Mouse (Mus musculus): ENCODE data around the gene Olfr1293-ps. TPM values are rescaled to one million over a fixed set of nuclear protein-coding genes. Genes with fewer than 3 reads are reported as not detected.

Gene Olfr1293-ps
- total RNA-seq (2014; rRNA removed) (not detected in 2 replicates), polyA plus RNA-seq (2015; fragmentation: Nextera tagmentation; extraction: Ambion mirVana) (not detected in 2 replicates)

DNA sequence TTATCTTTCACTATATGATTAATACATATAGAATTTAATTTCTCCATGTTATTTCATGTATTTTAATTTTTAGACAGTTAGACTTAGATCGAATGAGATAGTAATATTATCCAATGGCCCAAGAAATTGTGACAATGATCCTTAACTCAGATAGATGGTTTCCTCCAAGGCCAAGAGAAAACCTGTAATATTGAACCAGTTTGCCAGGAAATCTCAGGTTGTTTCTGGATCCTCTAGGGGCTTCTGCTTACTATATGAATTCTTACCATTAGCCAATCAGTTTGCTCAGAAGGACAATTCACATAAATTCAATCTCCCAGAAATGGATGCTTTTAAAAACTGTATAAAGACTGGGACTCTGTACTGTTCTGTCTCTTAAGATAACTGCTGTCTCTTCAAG lies at the start of gene Olfr1293-ps:
TSS of gene Olfr1293-ps (plus strand) at position 301 of the 400 bp plus-strand sequence.
- Histone ChIP-seq H3K27me3 (ENCODE audit: insufficient read depth, low read length) (no peaks in the 10 kb centered on the region), H3K36me3 (ENCODE audit: insufficient read depth) (no peaks in the 10 kb centered on the region), H3K27ac (ENCODE audit: low read depth, low read length) (no peak within 1 kb of the TSS), H3K4me1 (ENCODE audit: insufficient read depth) (no peaks in the 10 kb centered on the region), H3K4me3 (ENCODE audit: low read depth, low read length) (no peak within 1 kb of the TSS), H3K4me2 (ENCODE audit: low read depth) (no peak within 1 kb of the TSS), H3K9ac (no peak within 1 kb of the TSS), H3K9me3 (ENCODE audit: low read length) (no peaks in the 10 kb centered on the region)
- no peak for TF ChIP-seq CTCF (IDR thresholded peaks at IDR 0.05; ENCODE audit: low read depth)
- no peak for DNase-seq
- 95% methylated on average over 1 of the region's 1 CpGs for WGBS
- no peak for ATAC-seq

DNA sequence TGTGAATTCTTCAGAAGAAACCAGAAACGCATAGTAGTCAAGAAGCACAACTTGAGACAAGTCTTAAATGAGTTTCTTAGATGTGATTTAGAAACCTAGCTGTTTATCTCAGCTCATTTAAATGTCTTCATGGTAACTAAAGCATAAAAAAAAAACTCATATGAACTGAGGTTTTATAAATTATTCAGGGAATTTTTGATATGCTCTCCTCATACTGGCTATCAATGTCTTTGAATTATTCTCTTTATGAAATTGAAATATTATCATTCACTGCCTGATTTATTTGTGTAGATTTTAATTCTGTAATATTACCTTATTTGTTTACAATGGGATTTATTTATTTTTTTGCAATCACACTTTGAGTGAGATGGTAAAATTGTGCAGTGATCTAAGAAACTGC lies 44.5 kb upstream of the Olfr1293-ps start, which contains the start of gene Olfr1289:
TSS of gene Olfr1289 (plus strand) at position 301 of the 400 bp plus-strand sequence.
- TF ChIP-seq CTCF (IDR thresholded peaks at IDR 0.05; ENCODE audit: low read depth): no peak
- no peak within 1 kb of the TSS for H3K27ac ChIP-seq (ENCODE audit: low read depth, low read length)
- no peak within 1 kb of the TSS for H3K9ac ChIP-seq
- ATAC-seq: no peak
- H3K27me3 ChIP-seq (ENCODE audit: insufficient read depth, low read length): no peaks in the 10 kb centered on the region
- no peak for DNase-seq
- no peaks in the 10 kb centered on the region for H3K9me3 ChIP-seq (ENCODE audit: low read length)
- H3K4me1 ChIP-seq (ENCODE audit: insufficient read depth): no peaks in the 10 kb centered on the region
- 67% methylated on average over 1 of the region's 1 CpGs for WGBS
- no peak within 1 kb of the TSS for H3K4me3 ChIP-seq (ENCODE audit: low read depth, low read length)
- H3K4me2 ChIP-seq (ENCODE audit: low read depth): no peak within 1 kb of the TSS
- H3K36me3 ChIP-seq (ENCODE audit: insufficient read depth): no peaks in the 10 kb centered on the region

DNA sequence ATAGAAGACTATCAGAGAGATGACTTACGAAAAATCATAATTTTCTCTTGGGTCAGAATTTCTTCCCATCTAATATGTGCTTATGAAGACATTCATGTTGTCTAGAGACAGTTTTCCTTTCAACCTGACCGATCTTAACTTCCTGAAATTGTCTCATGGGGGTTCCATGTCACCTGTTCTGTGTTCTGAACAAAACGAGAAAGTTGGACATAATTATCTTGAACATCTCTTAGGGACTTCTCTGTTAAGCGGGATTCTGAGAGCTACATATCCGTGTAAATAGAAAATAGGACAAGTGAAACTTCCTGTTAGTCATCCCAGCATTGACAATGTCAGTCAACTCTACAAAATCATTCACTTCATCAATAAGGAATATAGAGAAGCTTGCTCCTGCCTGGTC lies 31.3 kb upstream of the Olfr1293-ps start, which contains the start of gene Olfr1290:
TSS of gene Olfr1290 (minus strand) at position 101 of the 400 bp plus-strand sequence.
- Histone ChIP-seq H3K27ac (ENCODE audit: low read depth, low read length) (no peak within 1 kb of the TSS), H3K4me3 (ENCODE audit: low read depth, low read length) (no peak within 1 kb of the TSS), H3K9me3 (ENCODE audit: low read length) (no peaks in the 10 kb centered on the region), H3K4me2 (ENCODE audit: low read depth) (no peak within 1 kb of the TSS), H3K36me3 (ENCODE audit: insufficient read depth) (no peaks in the 10 kb centered on the region), H3K27me3 (ENCODE audit: insufficient read depth, low read length) (no peaks in the 10 kb centered on the region), H3K4me1 (ENCODE audit: insufficient read depth) (no peaks in the 10 kb centered on the region), H3K9ac (no peak within 1 kb of the TSS)
- no peak for ATAC-seq
- no peak for TF ChIP-seq CTCF (IDR thresholded peaks at IDR 0.05; ENCODE audit: low read depth)
- 78% methylated on average over 5 of the region's 5 CpGs for WGBS
- DNase-seq: no peak

DNA sequence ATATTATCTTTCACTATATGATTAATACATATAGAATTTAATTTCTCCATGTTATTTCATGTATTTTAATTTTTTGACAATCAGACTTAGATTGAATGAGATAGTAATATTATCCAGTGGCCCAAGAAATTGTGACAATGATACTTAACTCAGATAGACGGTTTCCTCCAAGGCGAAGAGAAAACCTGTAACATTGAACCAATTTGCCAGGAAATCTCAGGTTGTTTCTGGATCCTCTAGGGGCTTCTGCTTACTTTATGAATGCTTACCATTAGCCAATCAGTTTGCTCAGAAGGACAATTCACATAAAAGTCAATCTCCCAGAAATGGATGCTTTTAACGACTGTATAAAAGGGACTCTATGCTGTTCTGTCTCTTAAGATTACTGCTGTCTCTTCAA lies 28.1 kb upstream of the Olfr1293-ps start, which contains the start of gene Olfr1291-ps1:
TSS of gene Olfr1291-ps1 (plus strand) at position 301 of the 400 bp plus-strand sequence.
- no peaks in the 10 kb centered on the region for H3K4me1 ChIP-seq (ENCODE audit: insufficient read depth)
- H3K9me3 ChIP-seq (ENCODE audit: low read length): no peaks in the 10 kb centered on the region
- no peak within 1 kb of the TSS for H3K9ac ChIP-seq
- H3K27me3 ChIP-seq (ENCODE audit: insufficient read depth, low read length): no peaks in the 10 kb centered on the region
- no peak within 1 kb of the TSS for H3K4me2 ChIP-seq (ENCODE audit: low read depth)
- H3K27ac ChIP-seq (ENCODE audit: low read depth, low read length): no peak within 1 kb of the TSS
- ATAC-seq (no peak), DNase-seq (no peak)
- no peak for TF ChIP-seq CTCF (IDR thresholded peaks at IDR 0.05; ENCODE audit: low read depth)
- WGBS: 92% methylated on average over 3 of the region's 3 CpGs
- H3K4me3 ChIP-seq (ENCODE audit: low read depth, low read length): no peak within 1 kb of the TSS
- H3K36me3 ChIP-seq (ENCODE audit: insufficient read depth): no peaks in the 10 kb centered on the region

DNA sequence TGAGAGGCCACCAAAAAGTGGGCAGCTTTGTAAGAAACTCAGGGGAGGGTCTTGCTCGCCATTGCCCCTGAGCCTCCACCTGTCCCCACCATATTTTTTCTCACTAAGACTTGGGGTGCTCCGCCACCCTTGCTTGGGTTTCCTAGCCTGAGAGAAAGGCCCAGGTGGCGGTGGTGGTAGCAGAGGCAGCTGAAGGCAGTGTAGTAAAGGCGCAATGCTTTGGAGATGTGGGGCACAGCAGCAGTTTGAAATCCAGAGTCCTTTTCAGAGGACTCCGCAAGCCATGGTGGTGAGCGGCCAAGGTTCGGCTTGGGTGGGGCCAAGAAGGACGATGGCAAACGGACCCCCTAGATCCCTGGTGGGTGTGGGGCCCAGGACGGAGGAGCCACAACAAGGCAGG lies 7.6 kb upstream of the Olfr1293-ps start:
- ATAC-seq (no peak), DNase-seq (no peak)
- TF ChIP-seq CTCF (IDR thresholded peaks at IDR 0.05; ENCODE audit: low read depth): no peak
- H3K27me3 ChIP-seq (ENCODE audit: insufficient read depth, low read length): no peaks in the 10 kb centered on the region
- H3K27ac ChIP-seq (ENCODE audit: low read depth, low read length): no peak overlapping the region
- H3K9ac ChIP-seq: no peak overlapping the region
- H3K4me3 ChIP-seq (ENCODE audit: low read depth, low read length): no peak overlapping the region
- no peak overlapping the region for H3K4me2 ChIP-seq (ENCODE audit: low read depth)
- no peaks in the 10 kb centered on the region for H3K9me3 ChIP-seq (ENCODE audit: low read length)
- no peaks in the 10 kb centered on the region for H3K4me1 ChIP-seq (ENCODE audit: insufficient read depth)
- H3K36me3 ChIP-seq (ENCODE audit: insufficient read depth): no peaks in the 10 kb centered on the region
- WGBS: 90% methylated on average over 10 of the region's 10 CpGs

DNA sequence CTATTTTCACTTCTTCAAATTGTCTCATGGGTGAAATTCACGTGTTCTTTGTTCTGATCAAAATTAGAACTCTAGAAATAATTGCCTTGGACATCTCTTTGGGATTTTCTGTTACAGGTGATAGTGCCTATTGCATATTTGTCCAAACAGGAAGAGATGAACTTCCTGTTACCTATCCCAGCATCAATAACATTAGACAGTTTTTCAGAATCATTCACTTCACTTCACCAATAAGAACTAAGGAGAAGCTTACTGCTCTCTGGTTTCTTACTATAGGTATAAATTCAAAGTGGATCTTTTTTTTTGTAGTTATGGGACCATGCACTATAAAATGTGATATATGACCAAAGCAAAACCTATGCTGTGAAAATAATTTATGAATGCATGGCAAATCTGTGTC lies 15.2 kb downstream of the Olfr1293-ps start, which contains the start of gene Olfr1294:
TSS of gene Olfr1294 (minus strand) at position 101 of the 400 bp plus-strand sequence.
- H3K9me3 ChIP-seq (ENCODE audit: low read length): no peaks in the 10 kb centered on the region
- no peak within 1 kb of the TSS for H3K9ac ChIP-seq
- TF ChIP-seq CTCF (IDR thresholded peaks at IDR 0.05; ENCODE audit: low read depth): no peak
- ATAC-seq (no peak), DNase-seq (no peak)
- 49% methylated on average over 1 of the region's 1 CpGs for WGBS
- H3K4me1 ChIP-seq (ENCODE audit: insufficient read depth): no peaks in the 10 kb centered on the region
- H3K27ac ChIP-seq (ENCODE audit: low read depth, low read length): no peak within 1 kb of the TSS
- no peak within 1 kb of the TSS for H3K4me3 ChIP-seq (ENCODE audit: low read depth, low read length)
- H3K36me3 ChIP-seq (ENCODE audit: insufficient read depth): no peaks in the 10 kb centered on the region
- H3K27me3 ChIP-seq (ENCODE audit: insufficient read depth, low read length): no peaks in the 10 kb centered on the region
- H3K4me2 ChIP-seq (ENCODE audit: low read depth): no peak within 1 kb of the TSS

DNA sequence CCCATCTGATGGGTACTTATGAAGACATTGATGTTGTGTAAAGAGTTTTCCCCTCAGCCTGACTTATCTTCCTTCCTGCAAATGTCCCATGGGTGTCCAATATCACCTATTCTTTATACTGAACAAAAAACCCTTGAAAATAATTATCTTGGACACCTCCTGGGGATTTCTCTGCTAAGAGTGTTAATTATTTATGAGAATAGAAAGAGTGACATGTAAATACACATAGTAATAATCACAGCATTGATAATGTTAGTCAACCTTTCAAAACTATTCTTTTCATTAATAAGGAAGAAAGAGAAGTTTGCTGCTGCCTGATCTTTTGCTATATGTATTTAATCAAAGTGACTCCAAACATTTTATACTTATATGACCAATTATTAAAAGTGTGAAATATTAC lies 44.6 kb downstream of the Olfr1293-ps start, which contains the start of gene Olfr1295:
TSS of gene Olfr1295 (minus strand) at position 101 of the 400 bp plus-strand sequence.
- no peak within 1 kb of the TSS for H3K4me2 ChIP-seq (ENCODE audit: low read depth)
- DNase-seq: no peak
- H3K36me3 ChIP-seq (ENCODE audit: insufficient read depth): no peaks in the 10 kb centered on the region
- TF ChIP-seq CTCF (IDR thresholded peaks at IDR 0.05; ENCODE audit: low read depth): no peak
- no peaks in the 10 kb centered on the region for H3K27me3 ChIP-seq (ENCODE audit: insufficient read depth, low read length)
- no peak within 1 kb of the TSS for H3K4me3 ChIP-seq (ENCODE audit: low read depth, low read length)
- no peaks in the 10 kb centered on the region for H3K4me1 ChIP-seq (ENCODE audit: insufficient read depth)
- H3K9ac ChIP-seq: no peak within 1 kb of the TSS
- no peak for ATAC-seq
- H3K27ac ChIP-seq (ENCODE audit: low read depth, low read length): no peak within 1 kb of the TSS
- no peaks in the 10 kb centered on the region for H3K9me3 ChIP-seq (ENCODE audit: low read length)

Other genes starting within 250 kb of the Olfr1293-ps start
- not detected in 2 replicates for gene Olfr1278, start 235.1 kb upstream of the Olfr1293-ps start, total RNA-seq (2014; rRNA removed)
- gene Olfr1278, start 235.1 kb upstream of the Olfr1293-ps start, polyA plus RNA-seq (2015; fragmentation: Nextera tagmentation; extraction: Ambion mirVana): not detected in 2 replicates
- not detected in 2 replicates for gene Olfr1279, start 224.6 kb upstream of the Olfr1293-ps start, total RNA-seq (2014; rRNA removed)
- gene Olfr1279, start 224.6 kb upstream of the Olfr1293-ps start, polyA plus RNA-seq (2015; fragmentation: Nextera tagmentation; extraction: Ambion mirVana): not detected in 2 replicates
- not detected in 2 replicates for gene Olfr1280, start 211.2 kb upstream of the Olfr1293-ps start, total RNA-seq (2014; rRNA removed)
- gene Olfr1280, start 211.2 kb upstream of the Olfr1293-ps start, polyA plus RNA-seq (2015; fragmentation: Nextera tagmentation; extraction: Ambion mirVana): not detected in 2 replicates
- gene Olfr1281, start 198.7 kb upstream of the Olfr1293-ps start, total RNA-seq (2014; rRNA removed): not detected in 2 replicates
- not detected in 2 replicates for gene Olfr1281, start 198.7 kb upstream of the Olfr1293-ps start, polyA plus RNA-seq (2015; fragmentation: Nextera tagmentation; extraction: Ambion mirVana)
- gene Olfr1282, start 189.1 kb upstream of the Olfr1293-ps start, total RNA-seq (2014; rRNA removed): not detected in 2 replicates
- gene Olfr1282, start 189.1 kb upstream of the Olfr1293-ps start, polyA plus RNA-seq (2015; fragmentation: Nextera tagmentation; extraction: Ambion mirVana): not detected in 2 replicates
- gene Olfr1283, start 158.4 kb upstream of the Olfr1293-ps start, total RNA-seq (2014; rRNA removed): not detected in 2 replicates
- gene Olfr1283, start 158.4 kb upstream of the Olfr1293-ps start, polyA plus RNA-seq (2015; fragmentation: Nextera tagmentation; extraction: Ambion mirVana): not detected in 2 replicates
- not detected in 2 replicates for gene Olfr1284, start 149.7 kb upstream of the Olfr1293-ps start, total RNA-seq (2014; rRNA removed)
- not detected in 2 replicates for gene Olfr1284, start 149.7 kb upstream of the Olfr1293-ps start, polyA plus RNA-seq (2015; fragmentation: Nextera tagmentation; extraction: Ambion mirVana)
- gene Olfr1286, start 102.1 kb upstream of the Olfr1293-ps start, total RNA-seq (2014; rRNA removed): not detected in 2 replicates
- not detected in 2 replicates for gene Olfr1286, start 102.1 kb upstream of the Olfr1293-ps start, polyA plus RNA-seq (2015; fragmentation: Nextera tagmentation; extraction: Ambion mirVana)
- not detected in 2 replicates for gene Olfr1287, start 76.1 kb upstream of the Olfr1293-ps start, total RNA-seq (2014; rRNA removed)
- gene Olfr1287, start 76.1 kb upstream of the Olfr1293-ps start, polyA plus RNA-seq (2015; fragmentation: Nextera tagmentation; extraction: Ambion mirVana): not detected in 2 replicates
- not detected in 2 replicates for gene Olfr1288, start 51.1 kb upstream of the Olfr1293-ps start, total RNA-seq (2014; rRNA removed)
- gene Olfr1288, start 51.1 kb upstream of the Olfr1293-ps start, polyA plus RNA-seq (2015; fragmentation: Nextera tagmentation; extraction: Ambion mirVana): not detected in 2 replicates
- gene Olfr1289, start 44.4 kb upstream of the Olfr1293-ps start, total RNA-seq (2014; rRNA removed): not detected in 2 replicates
- gene Olfr1289, start 44.4 kb upstream of the Olfr1293-ps start, polyA plus RNA-seq (2015; fragmentation: Nextera tagmentation; extraction: Ambion mirVana): not detected in 2 replicates
- not detected in 2 replicates for gene Olfr1290, start 31.4 kb upstream of the Olfr1293-ps start, total RNA-seq (2014; rRNA removed)
- gene Olfr1290, start 31.4 kb upstream of the Olfr1293-ps start, polyA plus RNA-seq (2015; fragmentation: Nextera tagmentation; extraction: Ambion mirVana): not detected in 2 replicates
- gene Olfr1291-ps1, start 28.0 kb upstream of the Olfr1293-ps start, total RNA-seq (2014; rRNA removed): not detected in 2 replicates
- not detected in 2 replicates for gene Olfr1291-ps1, start 28.0 kb upstream of the Olfr1293-ps start, polyA plus RNA-seq (2015; fragmentation: Nextera tagmentation; extraction: Ambion mirVana)
- gene Olfr1294, start 15.1 kb downstream of the Olfr1293-ps start, total RNA-seq (2014; rRNA removed): not detected in 2 replicates
- not detected in 2 replicates for gene Olfr1294, start 15.1 kb downstream of the Olfr1293-ps start, polyA plus RNA-seq (2015; fragmentation: Nextera tagmentation; extraction: Ambion mirVana)
- not detected in 2 replicates for gene Olfr1295, start 44.5 kb downstream of the Olfr1293-ps start, total RNA-seq (2014; rRNA removed)
- gene Olfr1295, start 44.5 kb downstream of the Olfr1293-ps start, polyA plus RNA-seq (2015; fragmentation: Nextera tagmentation; extraction: Ambion mirVana): not detected in 2 replicates
- gene Olfr1297, start 101.3 kb downstream of the Olfr1293-ps start, total RNA-seq (2014; rRNA removed): not detected in 2 replicates
- not detected in 2 replicates for gene Olfr1297, start 101.3 kb downstream of the Olfr1293-ps start, polyA plus RNA-seq (2015; fragmentation: Nextera tagmentation; extraction: Ambion mirVana)
- not detected in 2 replicates for gene Olfr1298, start 124.0 kb downstream of the Olfr1293-ps start, total RNA-seq (2014; rRNA removed)
- gene Olfr1298, start 124.0 kb downstream of the Olfr1293-ps start, polyA plus RNA-seq (2015; fragmentation: Nextera tagmentation; extraction: Ambion mirVana): not detected in 2 replicates
- gene Olfr1299, start 136.2 kb downstream of the Olfr1293-ps start, total RNA-seq (2014; rRNA removed): not detected in 2 replicates
- gene Olfr1299, start 136.2 kb downstream of the Olfr1293-ps start, polyA plus RNA-seq (2015; fragmentation: Nextera tagmentation; extraction: Ambion mirVana): not detected in 2 replicates
- gene Olfr1301, start 225.8 kb downstream of the Olfr1293-ps start, total RNA-seq (2014; rRNA removed): not detected in 2 replicates
- not detected in 2 replicates for gene Olfr1301, start 225.8 kb downstream of the Olfr1293-ps start, polyA plus RNA-seq (2015; fragmentation: Nextera tagmentation; extraction: Ambion mirVana)

Data from forebrain, postnatal 0 days (tissue).